Mouse (Mus musculus): Measurements from ENCODE around the gene 5730480H06Rik. TPM values are rescaled to one million over a fixed set of nuclear protein-coding genes. Genes with fewer than 3 reads are reported as not detected.

The 5730480H06Rik gene
- total and polyA plus RNA-seq, 3 experiments: 6.0 to 39.5 (median 19.9) TPM

GRCm38 (mm10) chr5:48345095-48345982 lies 17.6 kb downstream of the 5730480H06Rik start:
- H3K36me3 ChIP-seq (replicated peaks): no peaks in the 10 kb centered on the region
- H3K9me3 ChIP-seq (replicated peaks): no peaks in the 10 kb centered on the region
- TF ChIP-seq TAL1 (conservative IDR thresholded peaks at IDR 0.05; ENCODE audit: low read depth, low read length) (no peak), GATA1 (IDR thresholded peaks at IDR 0.05; ENCODE audit: borderline replicate concordance, low read length) (no peak), GATA2 (IDR thresholded peaks at IDR 0.05; ENCODE audit: borderline replicate concordance, low read depth, low read length) (no peak), POLR2AphosphoS5 (IDR thresholded peaks at IDR 0.05; ENCODE audit: insufficient replicate concordance, low read depth, low read length) (no peak), CTCF (IDR thresholded peaks at IDR 0.05; ENCODE audit: low read depth, low read length) (no peak)
- H3K4me3 ChIP-seq (ENCODE audit: low read depth, low read length): no peak overlapping the region
- no peak for DNase-seq (ENCODE audit: low spot score)
- ATAC-seq (ENCODE audit: extremely low read depth, insufficient number of reproducible peaks, low FRiP score, poor library complexity, severe bottlenecking): no peak
- H3K27me3 ChIP-seq (ENCODE audit: insufficient read depth, low read length): no peaks in the 10 kb centered on the region; the same call in 1 of the 2 replicates
- no peaks in the 10 kb centered on the region; the same call in 1 of the 2 replicates for H3K4me1 ChIP-seq (ENCODE audit: insufficient read depth, low read depth, low read length)

GRCm38 (mm10) chr5:48345983-48346648 lies 18.4 kb downstream of the 5730480H06Rik start:
- Histone ChIP-seq H3K4me3 (ENCODE audit: low read depth, low read length) (no peak overlapping the region), H3K9me3 (replicated peaks) (no peaks in the 10 kb centered on the region), H3K36me3 (replicated peaks) (no peaks in the 10 kb centered on the region), H3K27me3 (ENCODE audit: insufficient read depth, low read length) (no peaks in the 10 kb centered on the region), H3K4me1 (ENCODE audit: insufficient read depth, low read depth, low read length) (no peaks in the 10 kb centered on the region; the same call in 1 of the 2 replicates)
- ATAC-seq (ENCODE audit: extremely low read depth, insufficient number of reproducible peaks, low FRiP score, poor library complexity, severe bottlenecking): no peak
- DNase-seq (ENCODE audit: low spot score): no peak
- TF ChIP-seq GATA2 (IDR thresholded peaks at IDR 0.05; ENCODE audit: borderline replicate concordance, low read depth, low read length) (no peak), TAL1 (conservative IDR thresholded peaks at IDR 0.05; ENCODE audit: low read depth, low read length) (no peak), CTCF (IDR thresholded peaks at IDR 0.05; ENCODE audit: low read depth, low read length) (no peak), GATA1 (IDR thresholded peaks at IDR 0.05; ENCODE audit: borderline replicate concordance, low read length) (no peak), POLR2AphosphoS5 (IDR thresholded peaks at IDR 0.05; ENCODE audit: insufficient replicate concordance, low read depth, low read length) (no peak)

GRCm38 (mm10) chr5:48349309-48349708 lies 21.6 kb downstream of the 5730480H06Rik start:
- H3K36me3 ChIP-seq (replicated peaks): no peaks in the 10 kb centered on the region
- ATAC-seq (ENCODE audit: extremely low read depth, insufficient number of reproducible peaks, low FRiP score, poor library complexity, severe bottlenecking) (no peak), DNase-seq (ENCODE audit: low spot score) (no peak)
- no peaks in the 10 kb centered on the region; the same call in 1 of the 2 replicates for H3K4me1 ChIP-seq (ENCODE audit: insufficient read depth, low read depth, low read length)
- no peak for TF ChIP-seq TAL1 (conservative IDR thresholded peaks at IDR 0.05; ENCODE audit: low read depth, low read length)
- no peak for TF ChIP-seq GATA2 (IDR thresholded peaks at IDR 0.05; ENCODE audit: borderline replicate concordance, low read depth, low read length)
- no peak for TF ChIP-seq POLR2AphosphoS5 (IDR thresholded peaks at IDR 0.05; ENCODE audit: insufficient replicate concordance, low read depth, low read length)
- no peak for TF ChIP-seq GATA1 (IDR thresholded peaks at IDR 0.05; ENCODE audit: borderline replicate concordance, low read length)
- no peak for TF ChIP-seq CTCF (IDR thresholded peaks at IDR 0.05; ENCODE audit: low read depth, low read length)
- no peaks in the 10 kb centered on the region for H3K27me3 ChIP-seq (ENCODE audit: insufficient read depth, low read length)
- no peak overlapping the region for H3K4me3 ChIP-seq (ENCODE audit: low read depth, low read length)
- H3K9me3 ChIP-seq (replicated peaks): no peaks in the 10 kb centered on the region

GRCm38 (mm10) chr5:48371890-48372766 lies 44.4 kb downstream of the 5730480H06Rik start:
- ATAC-seq (ENCODE audit: extremely low read depth, insufficient number of reproducible peaks, low FRiP score, poor library complexity, severe bottlenecking) (peak; percentile 98), DNase-seq (ENCODE audit: low spot score) (peak; percentile 80)
- no peak for TF ChIP-seq POLR2AphosphoS5 (IDR thresholded peaks at IDR 0.05; ENCODE audit: insufficient replicate concordance, low read depth, low read length)
- TF ChIP-seq GATA1 (IDR thresholded peaks at IDR 0.05; ENCODE audit: borderline replicate concordance, low read length): no peak
- no peak for TF ChIP-seq GATA2 (IDR thresholded peaks at IDR 0.05; ENCODE audit: borderline replicate concordance, low read depth, low read length)
- TF ChIP-seq CTCF (IDR thresholded peaks at IDR 0.05; ENCODE audit: low read depth, low read length): no peak
- no peak for TF ChIP-seq TAL1 (conservative IDR thresholded peaks at IDR 0.05; ENCODE audit: low read depth, low read length)
- Histone ChIP-seq H3K4me1 (ENCODE audit: insufficient read depth, low read depth, low read length) (peaks cover 10% of the 10 kb centered on the region), H3K4me3 (ENCODE audit: low read depth, low read length) (peak overlapping the region; percentile 85), H3K27me3 (ENCODE audit: insufficient read depth, low read length) (no peaks in the 10 kb centered on the region), H3K9me3 (replicated peaks) (no peaks in the 10 kb centered on the region), H3K36me3 (replicated peaks) (peaks cover 31% of the 10 kb centered on the region)

GRCm38 (mm10) chr5:48402497-48402896 lies 74.7 kb downstream of the 5730480H06Rik start:
- Histone ChIP-seq H3K27me3 (ENCODE audit: insufficient read depth, low read length) (no peaks in the 10 kb centered on the region), H3K9me3 (replicated peaks) (no peaks in the 10 kb centered on the region), H3K36me3 (replicated peaks) (peaks cover 18% of the 10 kb centered on the region), H3K4me1 (ENCODE audit: insufficient read depth, low read depth, low read length) (no peaks in the 10 kb centered on the region), H3K4me3 (ENCODE audit: low read depth, low read length) (no peak overlapping the region)
- ATAC-seq (ENCODE audit: extremely low read depth, insufficient number of reproducible peaks, low FRiP score, poor library complexity, severe bottlenecking) (no peak), DNase-seq (ENCODE audit: low spot score) (no peak)
- no peak for TF ChIP-seq GATA2 (IDR thresholded peaks at IDR 0.05; ENCODE audit: borderline replicate concordance, low read depth, low read length)
- TF ChIP-seq TAL1 (conservative IDR thresholded peaks at IDR 0.05; ENCODE audit: low read depth, low read length): no peak
- TF ChIP-seq CTCF (IDR thresholded peaks at IDR 0.05; ENCODE audit: low read depth, low read length): no peak
- TF ChIP-seq GATA1 (IDR thresholded peaks at IDR 0.05; ENCODE audit: borderline replicate concordance, low read length): no peak
- no peak for TF ChIP-seq POLR2AphosphoS5 (IDR thresholded peaks at IDR 0.05; ENCODE audit: insufficient replicate concordance, low read depth, low read length)

All from G1E (cell line).